Mouse (Mus musculus) thymus, postnatal 14 days (tissue): ENCODE results near the gene Ndufs2.

ENCODE experiments used
- DNase-seq: peaks from one replicate; pipeline ENCODE4 v3.0.0; 2021

The Ndufs2 gene

GRCm38 (mm10) chr1:171226780-171227179 is 24.4 kb downstream of the Ndufs2 start:
- no peak for DNase-seq

- no peak for DNase-seq
These were observed 26.3 kb downstream of the Ndufs2 start, which contains the start of gene Apoa2 for GRCm38 (mm10) chr1:171224857-171225256. Gene Apoa2 (plus strand): TSS chr1:171225054.

GRCm38 (mm10) chr1:171223796-171224195 is 27.4 kb downstream of the Ndufs2 start:
- DNase-seq = no peak

- DNase-seq = peak; percentile 19
These were observed 28.0 kb downstream of the Ndufs2 start for GRCm38 (mm10) chr1:171223168-171223567.

- DNase-seq = peak; percentile 88
These were observed 28.7 kb downstream of the Ndufs2 start, which contains the start of gene Tomm40l for GRCm38 (mm10) chr1:171222238-171223155. Gene Tomm40l (minus strand): TSS chr1:171222514.

GRCm38 (mm10) chr1:171221281-171222193 is 29.7 kb downstream of the Ndufs2 start:
- DNase-seq = no peak

GRCm38 (mm10) chr1:171220871-171221270 is 30.3 kb downstream of the Ndufs2 start:
- DNase-seq = peak; percentile 82

- DNase-seq = no peak
These were observed 34.8 kb downstream of the Ndufs2 start for GRCm38 (mm10) chr1:171216241-171216955.

GRCm38 (mm10) chr1:171213801-171214496 is 37.2 kb downstream of the Ndufs2 start, which contains the start of gene Nr1i3:
Gene Nr1i3 (plus strand): TSS chr1:171213970.
- DNase-seq = no peak

- DNase-seq = no peak
These were observed 38.3 kb downstream of the Ndufs2 start for GRCm38 (mm10) chr1:171212854-171213253.

- no peak for DNase-seq
These were observed 41.8 kb downstream of the Ndufs2 start for GRCm38 (mm10) chr1:171209409-171209808.

GRCm38 (mm10) chr1:171205704-171206493 is 45.3 kb downstream of the Ndufs2 start:
- DNase-seq = no peak

GRCm38 (mm10) chr1:171204249-171204644 is 46.9 kb downstream of the Ndufs2 start:
- DNase-seq = no peak

GRCm38 (mm10) chr1:171203471-171204248 is 47.5 kb downstream of the Ndufs2 start:
- DNase-seq = no peak

GRCm38 (mm10) chr1:171200769-171201168 is 50.4 kb downstream of the Ndufs2 start:
- no peak for DNase-seq

- DNase-seq = no peak
These were observed 51.7 kb downstream of the Ndufs2 start for GRCm38 (mm10) chr1:171199532-171199931.

GRCm38 (mm10) chr1:171195887-171196397 is 55.2 kb downstream of the Ndufs2 start, which contains the start of gene Pcp4l1:
Gene Pcp4l1 (minus strand): TSS chr1:171196268.
- DNase-seq = no peak

GRCm38 (mm10) chr1:171195046-171195822 is 56.0 kb downstream of the Ndufs2 start:
- DNase-seq = no peak
